10 mouse cellular contexts compared by ENCODE assay signal in the genomic region with DNA sequence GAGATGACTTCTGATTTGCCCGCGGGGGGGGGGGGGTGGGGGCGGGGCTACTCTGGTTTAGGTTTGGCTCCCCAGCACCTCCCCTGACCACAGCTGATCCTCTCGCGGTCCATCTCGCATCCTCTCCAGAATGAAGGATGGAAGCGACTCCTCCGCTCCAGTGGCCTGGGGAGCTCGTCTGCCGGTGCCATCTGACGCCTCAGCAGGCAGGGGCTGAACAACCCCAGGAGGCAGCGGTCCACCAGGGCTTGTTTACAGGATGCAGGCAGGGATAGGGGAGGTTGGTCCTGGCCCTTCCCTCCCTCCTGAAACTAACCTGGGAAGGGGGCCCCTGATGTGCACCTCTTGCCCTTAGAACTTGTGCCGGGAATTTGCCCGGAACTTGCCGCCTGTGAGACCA.
A peak's percentile ranks its signal among the peaks of the same experiment; 100 is the strongest.
DNase-seq lines count a peak whose midpoint lies in the region; ATAC-seq and TF ChIP-seq lines count a peak whose summit lies in the region.
"Had no signal": no experiment of that assay in that cellular context is flagged by ENCODE, and none has a peak within 500 bp of the region (broad histone marks: within the 10 kb centered on the region; RNA-seq: fewer than 3 reads in every experiment).

No protein-coding gene starts in this region.

- peak; percentile 56 for DNase-seq in left cerebral cortex, postnatal 4 days
- no peak for DNase-seq in left cerebral cortex, postnatal 25 days (ENCODE audit: low spot score in 2 of 2)
- peak; percentile 65 to 80 for DNase-seq in cerebellum, postnatal 10 days
- DNase-seq in limb, embryonic 14.5 days (ENCODE audit: low spot score), result no peak
- DNase-seq in gastrocnemius, postnatal 36 days, result no peak
- DNase-seq in lung, postnatal 4 days, result no peak

- no peak overlapping the region for H3K9ac ChIP-seq in forebrain, embryonic 13.5 days
- H3K9ac ChIP-seq in forebrain, embryonic 15.5 days (replicated peaks), result no peak overlapping the region
- H3K9ac ChIP-seq in limb, embryonic 14.5 days (ENCODE audit: low read depth, low read length, severe bottlenecking), result peak overlapping the region; percentile 28; the same call in 1 of the 2 replicates
- H3K9ac ChIP-seq: liver, embryonic 15.5 days; midbrain, embryonic 12.5 days had no signal

- ATAC-seq in forebrain, embryonic 13.5 days, result no peak
- ATAC-seq in forebrain, embryonic 15.5 days (replicated peaks), result no peak
- ATAC-seq in limb, embryonic 14.5 days (ENCODE audit: low FRiP score, low read depth), result no peak

- WGBS in forebrain, embryonic 13.5 days, result 16% methylated on average over 14 of the region's 15 CpGs
- WGBS in forebrain, embryonic 15.5 days, result 23% methylated on average over 14 of the region's 15 CpGs
- WGBS in limb, embryonic 14.5 days, result 11% methylated on average over 13 of the region's 15 CpGs

- no peaks in the 10 kb centered on the region for H3K36me3 ChIP-seq in forebrain, embryonic 13.5 days (ENCODE audit: poor library complexity, severe bottlenecking)
- H3K36me3 ChIP-seq in forebrain, embryonic 15.5 days, result no peaks in the 10 kb centered on the region
- H3K36me3 ChIP-seq in limb, embryonic 14.5 days (ENCODE audit: control insufficient read depth, insufficient read depth, low read length), result no peaks in the 10 kb centered on the region
- H3K36me3 ChIP-seq: liver, embryonic 15.5 days; midbrain, embryonic 12.5 days had no signal

- no peak for TF ChIP-seq POLR2A in limb, embryonic 14.5 days (IDR thresholded peaks at IDR 0.05; ENCODE audit: borderline replicate concordance, extremely low read depth, insufficient read depth, insufficient read length)

- H3K4me1 ChIP-seq in forebrain, embryonic 13.5 days, result peaks cover 21% of the 10 kb centered on the region
- peaks cover 10% of the 10 kb centered on the region for H3K4me1 ChIP-seq in forebrain, embryonic 15.5 days
- H3K4me1 ChIP-seq in limb, embryonic 14.5 days (ENCODE audit: control insufficient read depth, insufficient read depth, low read length), result peaks cover 37% of the 10 kb centered on the region
- H3K4me1 ChIP-seq: liver, embryonic 15.5 days had no signal

- 0 out of 2 replicates have a peak, but pooled peaks cover 6% of the 10 kb centered on the region for H3K27me3 ChIP-seq in forebrain, embryonic 13.5 days
- no peaks in the 10 kb centered on the region for H3K27me3 ChIP-seq in forebrain, embryonic 15.5 days
- 0 out of 2 replicates have a peak, but pooled peaks cover 3% of the 10 kb centered on the region for H3K27me3 ChIP-seq in limb, embryonic 14.5 days (ENCODE audit: control insufficient read depth, insufficient read depth, low read length)

- intact Hi-C loops in left cerebral cortex, postnatal 4 days (cut with DNase I), result no loop called here
- intact Hi-C loops in left cerebral cortex, postnatal 25 days (cut with DNase I), result loop anchor here (2.0 kb wide), 1 partner anchor 50 kb away; no protein-coding TSS in a partner anchor
- intact Hi-C loops in gastrocnemius, postnatal 36 days (cut with DNase I), result no loop called here

- H3K9me3 ChIP-seq in forebrain, embryonic 13.5 days (replicated peaks), result no peaks in the 10 kb centered on the region
- no peaks in the 10 kb centered on the region for H3K9me3 ChIP-seq in forebrain, embryonic 15.5 days
- H3K9me3 ChIP-seq in limb, embryonic 14.5 days (ENCODE audit: control insufficient read depth, low read length), result no peaks in the 10 kb centered on the region
- H3K9me3 ChIP-seq: liver, embryonic 15.5 days; midbrain, embryonic 12.5 days had no signal

- H3K27ac ChIP-seq in forebrain, embryonic 13.5 days, result no peak overlapping the region
- H3K27ac ChIP-seq in forebrain, embryonic 15.5 days (replicated peaks), result no peak overlapping the region
- 0 out of 2 replicates have a peak overlapping the region, but pooled peaks have one; percentile 33 for H3K27ac ChIP-seq in limb, embryonic 14.5 days (replicated peaks; ENCODE audit: low read depth, low read length)
- H3K27ac ChIP-seq: liver, embryonic 15.5 days; midbrain, embryonic 12.5 days had no signal

- peak overlapping the region; percentile 20; the same call in 1 of the 2 replicates for H3K4me2 ChIP-seq in forebrain, embryonic 13.5 days
- H3K4me2 ChIP-seq in forebrain, embryonic 15.5 days (replicated peaks), result no peak overlapping the region
- H3K4me2 ChIP-seq in limb, embryonic 14.5 days (replicated peaks; ENCODE audit: low read depth, low read length, severe bottlenecking), result peak overlapping the region; percentile 37
- H3K4me2 ChIP-seq: liver, embryonic 15.5 days; midbrain, embryonic 12.5 days had no signal

- no peak overlapping the region for H3K4me3 ChIP-seq in forebrain, embryonic 13.5 days
- H3K4me3 ChIP-seq in forebrain, embryonic 15.5 days, result no peak overlapping the region
- H3K4me3 ChIP-seq in limb, embryonic 14.5 days (replicated peaks; ENCODE audit: low read length), result no peak overlapping the region
- H3K4me3 ChIP-seq: liver, embryonic 15.5 days; midbrain, embryonic 12.5 days had no signal

Comparison
In these comparisons a context has a peak if more than half of its experiments do, and no peak if none do; other contexts are left out.
1. DNase-seq: peak in left cerebral cortex, postnatal 4 days (single experiment) and cerebellum, postnatal 10 days (2 of 2); none in left cerebral cortex, postnatal 25 days (0 of 2), limb, embryonic 14.5 days (single experiment), gastrocnemius, postnatal 36 days (0 of 2) and lung, postnatal 4 days (0 of 2).